Mouse (Mus musculus) liver, adult 2 months (tissue): Measurements from ENCODE around the gene Camkk1.

Experiments
- CTCF ChIP-seq: fragments of 200-500 bp; IDR thresholded peaks from 2 replicates; pipeline ENCODE4 v1.5.1; 2011; ENCODE audit warnings: low read depth, low read length, control low read depth
- POLR2A ChIP-seq: fragments of 200-500 bp; IDR thresholded peaks from 2 replicates; pipeline ENCODE4 v1.6.1; 2011; ENCODE audit warnings: low read length, control low read depth; ENCODE audit not compliant: insufficient read depth; ENCODE audit errors: extremely low read depth

GRCm38 (mm10) chr11:72987234-72987633, 31.6 kb upstream of the Camkk1 start:
- TF ChIP-seq POLR2A, result no peak
- TF ChIP-seq CTCF, result no peak
